Mouse (Mus musculus) neural tube, embryonic 10.5 days (tissue): ENCODE results near the gene Klrg2.

ENCODE experiments used
- DNase-seq: peaks from one replicate; pipeline ENCODE4 v3.0.0-alpha.2; 2017; ENCODE audit warnings: low spot score; ENCODE audit errors: extremely low spot score

The Klrg2 gene

GRCm38 (mm10) chr6:38629556-38629955 is 7.5 kb downstream of the Klrg2 start:
- DNase-seq: no peak

- DNase-seq: peak; percentile 7
These were observed 9.6 kb downstream of the Klrg2 start for GRCm38 (mm10) chr6:38627486-38627885.

DNA sequence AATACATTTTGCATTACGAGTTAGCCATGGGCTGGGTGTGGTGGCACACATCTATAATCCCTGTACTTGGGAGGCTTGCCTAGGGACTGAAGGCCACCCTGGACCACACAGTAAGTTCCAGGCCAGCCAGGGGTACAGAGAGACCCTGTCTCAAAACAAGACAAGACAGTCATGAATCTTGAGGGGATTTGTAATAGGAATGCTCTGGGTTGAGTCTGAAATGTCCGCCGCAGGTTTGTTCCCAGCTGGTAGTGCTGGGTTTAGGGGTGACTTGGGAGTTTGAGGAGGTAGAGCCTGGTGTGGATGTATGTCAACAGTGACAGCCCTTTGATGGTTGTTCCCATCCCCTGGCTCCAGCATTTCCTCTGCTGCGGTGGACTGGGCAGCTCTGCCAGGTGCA is 10.0 kb downstream of the Klrg2 start:
- DNase-seq: no peak

- peak; percentile 4 for DNase-seq
These were observed 11.0 kb downstream of the Klrg2 start for GRCm38 (mm10) chr6:38626086-38626485.

DNA sequence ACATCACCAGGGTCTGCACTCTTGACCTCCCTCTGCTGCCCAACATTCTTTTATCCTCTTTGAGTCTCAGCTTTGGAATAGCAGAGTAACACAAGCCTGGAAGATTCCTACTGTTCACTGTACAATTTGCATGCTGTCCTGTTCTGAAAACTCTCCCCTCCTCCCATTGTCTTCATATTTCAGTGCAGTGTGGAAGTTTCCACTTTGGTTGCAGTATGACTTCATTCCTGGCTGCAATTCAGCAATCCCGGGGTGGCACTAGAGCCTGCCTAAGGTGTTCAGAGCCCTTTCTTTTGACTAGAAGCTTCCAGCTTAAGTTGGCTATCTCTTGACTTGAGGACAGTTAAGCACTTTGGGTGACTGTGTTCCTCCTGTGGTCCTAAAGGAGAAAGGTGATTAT is 12.6 kb downstream of the Klrg2 start:
- DNase-seq: no peak

DNA sequence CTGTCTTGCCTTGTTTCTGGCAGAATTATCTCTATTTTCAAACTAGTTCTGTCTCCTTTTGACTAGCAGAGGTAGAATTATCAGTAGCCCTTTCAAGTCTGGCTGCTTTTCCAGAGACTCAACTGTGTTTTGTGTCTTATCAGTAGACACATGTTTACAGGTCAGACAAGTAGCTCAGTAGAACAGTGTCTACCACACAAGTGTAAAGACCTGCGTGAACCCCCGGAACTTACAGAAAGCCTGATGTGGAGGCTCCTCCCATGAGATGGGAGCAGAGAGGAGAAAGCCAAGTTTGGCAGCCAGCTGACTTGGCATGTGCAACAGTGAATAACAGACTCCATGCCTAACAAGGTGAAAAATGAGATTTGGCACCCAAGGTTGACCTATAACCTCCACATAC is 13.6 kb downstream of the Klrg2 start:
- peak; percentile 11 for DNase-seq

DNA sequence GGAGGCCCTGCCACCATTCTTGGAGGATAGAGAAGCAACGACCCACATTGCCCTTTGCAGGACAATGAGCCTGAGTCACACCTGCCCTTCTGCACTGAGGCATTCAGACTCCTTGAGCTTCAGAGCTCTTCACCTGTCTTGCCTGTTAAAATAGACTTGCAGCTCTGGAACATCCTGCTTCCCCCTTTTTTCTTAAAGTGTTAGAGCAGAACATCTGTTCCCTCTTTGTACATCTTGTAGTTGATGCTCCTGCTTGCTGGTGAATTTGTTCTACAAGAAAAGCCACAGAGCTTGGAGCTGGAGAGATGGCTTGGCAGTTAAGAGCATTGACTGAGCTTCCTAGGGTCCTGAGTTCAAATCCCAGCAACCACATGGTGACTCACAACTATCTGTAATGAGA is 14.6 kb downstream of the Klrg2 start:
- DNase-seq: no peak

GRCm38 (mm10) chr6:38609892-38610291 is 27.1 kb downstream of the Klrg2 start:
- no peak for DNase-seq

- DNase-seq: no peak
These were observed 39.6 kb downstream of the Klrg2 start for GRCm38 (mm10) chr6:38597481-38597880.

GRCm38 (mm10) chr6:38581711-38582110 is 55.3 kb downstream of the Klrg2 start:
- DNase-seq: no peak

- DNase-seq: no peak
These were observed 56.8 kb downstream of the Klrg2 start for GRCm38 (mm10) chr6:38580112-38580857.

DNA sequence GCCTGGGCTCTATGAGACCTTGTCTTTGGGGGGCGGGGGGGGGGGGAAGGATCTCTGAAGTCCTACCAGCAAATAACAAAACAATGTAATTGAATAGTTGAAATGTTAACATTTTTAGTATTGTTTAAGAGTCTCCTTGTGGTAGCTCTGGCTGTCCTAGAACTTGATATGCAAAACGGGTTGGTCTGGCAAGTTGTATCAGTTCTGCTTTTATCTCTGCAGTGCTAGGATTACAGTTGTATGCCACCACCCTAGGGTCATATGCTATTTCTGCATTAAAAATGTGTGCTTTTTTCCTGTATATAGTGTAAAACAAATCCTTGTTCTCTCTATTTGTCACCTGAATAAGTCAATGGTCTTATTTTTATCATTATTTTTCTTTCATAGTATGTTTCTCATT is 60.9 kb downstream of the Klrg2 start:
- DNase-seq: no peak
